Mouse (Mus musculus) liver, embryonic 11.5 days (tissue): ENCODE data around the gene Phldb1. TPM values are rescaled to one million over a fixed set of nuclear protein-coding genes. Genes with fewer than 3 reads are reported as not detected.

Experiments used
- ATAC-seq: fragments of 200-750 bp; cut with Nextera tagmentation; replicated peaks from 2 replicates; pipeline ENCODE4 v1.8.0; 2017; ENCODE audit warnings: moderate number of reproducible peaks, mild to moderate bottlenecking, moderate TSS enrichment, moderate library complexity; ENCODE audit not compliant: low FRiP score
- DNase-seq: peaks from one replicate; pipeline ENCODE4 v3.0.0-alpha.2; 2017; ENCODE audit warnings: low spot score
- H3K27ac ChIP-seq: fragments of 300-500 bp; sonication (generic); 2 replicates; pipeline ENCODE4 v1.5.1; 2014; ENCODE audit warnings: mild to moderate bottlenecking, low read depth, low read length, control low read depth
- H3K27me3 ChIP-seq: fragments of 300-500 bp; sonication (generic); replicated peaks from 2 replicates; pipeline ENCODE4 v1.6.1; 2014; ENCODE audit warnings: low read length, mixed read lengths; ENCODE audit not compliant: control insufficient read depth, insufficient read depth
- H3K36me3 ChIP-seq: fragments of 300-500 bp; sonication (generic); 2 replicates; pipeline ENCODE4 v1.6.1; 2014; ENCODE audit warnings: mild to moderate bottlenecking, low read length, moderate library complexity, mixed read lengths; ENCODE audit not compliant: control insufficient read depth, insufficient read depth
- H3K4me1 ChIP-seq: fragments of 300-500 bp; sonication (generic); replicated peaks from 2 replicates; pipeline ENCODE4 v1.6.1; 2014; ENCODE audit warnings: low read length, mixed read lengths; ENCODE audit not compliant: control insufficient read depth, insufficient read depth
- H3K4me2 ChIP-seq: fragments of 300-500 bp; sonication (generic); 2 replicates; pipeline ENCODE4 v1.6.1; 2014; ENCODE audit warnings: mild to moderate bottlenecking, control low read depth, moderate library complexity
- H3K4me3 ChIP-seq: fragments of 300-500 bp; sonication (generic); 2 replicates; pipeline ENCODE4 v1.5.1; 2014; ENCODE audit warnings: low read depth, low read length, control low read depth
- H3K9ac ChIP-seq: fragments of 300-500 bp; sonication (generic); 2 replicates; pipeline ENCODE4 v1.6.1; 2014; ENCODE audit warnings: low read depth, low read length, control low read depth
- H3K9me3 ChIP-seq: fragments of 300-500 bp; sonication (generic); 2 replicates; pipeline ENCODE4 v1.6.1; 2016; ENCODE audit warnings: low read length, inconsistent platforms, mixed read lengths; ENCODE audit not compliant: control insufficient read depth
- WGBS: fragments of 180-500 bp; shearing (Covaris S2); extraction: QIAGEN DNeasy Blood & Tissue Kit; methylation state at CpG from one replicate; pipeline ENCODE4 v1.1.7; 2014; 5-methylcytosine and 5-hydroxymethylcytosine counted together
- polyA plus RNA-seq: library from polyadenylated mRNA; unstranded; fragments of >200 nt; fragmentation: Nextera tagmentation; extraction: Ambion mirVana; gene quantifications from 2 replicates; pipeline ENCODE4 v1.2.1, GENCODE M21; 2014

Phldb1 gene
- polyA plus RNA-seq, 1 experiment from 2014 or later: 10.9 TPM

- DNase-seq: peak; percentile 64
- H3K27me3 ChIP-seq: peaks cover 13% of the 10 kb centered on the region
- H3K27ac ChIP-seq: no peak overlapping the region
- H3K4me3 ChIP-seq: peak overlapping the region; percentile 66
- H3K36me3 ChIP-seq: no peaks in the 10 kb centered on the region
- WGBS: 1% methylated on average over 79 of the region's 79 CpGs
- peak overlapping the region; percentile 58 for H3K9ac ChIP-seq
- peak overlapping the region; percentile 97 for H3K4me2 ChIP-seq
- ATAC-seq: peak; percentile 21; the same call in 1 of the 2 replicates
- H3K9me3 ChIP-seq: no peaks in the 10 kb centered on the region
- peaks cover 23% of the 10 kb centered on the region for H3K4me1 ChIP-seq
Measured at GRCm38 (mm10) chr9:44733671-44734523, 1.1 kb downstream of the Phldb1 start.

- DNase-seq: no peak
- Histone ChIP-seq H3K4me3 (peak overlapping the region; percentile 66), H3K27ac (no peak overlapping the region), H3K9me3 (no peaks in the 10 kb centered on the region), H3K27me3 (peaks cover 13% of the 10 kb centered on the region), H3K4me1 (peaks cover 23% of the 10 kb centered on the region), H3K4me2 (peak overlapping the region; percentile 97), H3K36me3 (no peaks in the 10 kb centered on the region), H3K9ac (no peak overlapping the region)
- WGBS: 34% methylated on average over 12 of the region's 12 CpGs
- no peak for ATAC-seq
Measured at GRCm38 (mm10) chr9:44732921-44733530, 2.0 kb downstream of the Phldb1 start.

- Histone ChIP-seq H3K4me3 (no peak overlapping the region), H3K9ac (no peak overlapping the region), H3K27ac (no peak overlapping the region), H3K4me1 (peaks cover 23% of the 10 kb centered on the region), H3K36me3 (no peaks in the 10 kb centered on the region), H3K27me3 (peaks cover 13% of the 10 kb centered on the region), H3K9me3 (no peaks in the 10 kb centered on the region), H3K4me2 (peak overlapping the region; percentile 97)
- no peak for DNase-seq
- ATAC-seq: peak; percentile 58; the same call in 1 of the 2 replicates
- 26% methylated on average over 5 of the region's 5 CpGs for WGBS
Measured at GRCm38 (mm10) chr9:44732130-44732549, 2.9 kb downstream of the Phldb1 start.

GRCm38 (mm10) chr9:44727441-44727840, 7.6 kb downstream of the Phldb1 start:
- WGBS: 69% methylated on average over 5 of the region's 5 CpGs
- no peak overlapping the region for H3K27ac ChIP-seq
- H3K4me3 ChIP-seq: no peak overlapping the region
- peaks cover 10% of the 10 kb centered on the region for H3K4me1 ChIP-seq
- DNase-seq (no peak), ATAC-seq (no peak)
- H3K4me2 ChIP-seq: no peak overlapping the region
- H3K9ac ChIP-seq: no peak overlapping the region
- H3K9me3 ChIP-seq: no peaks in the 10 kb centered on the region
- no peaks in the 10 kb centered on the region for H3K36me3 ChIP-seq
- no peaks in the 10 kb centered on the region for H3K27me3 ChIP-seq

GRCm38 (mm10) chr9:44726431-44727146, 8.4 kb downstream of the Phldb1 start:
- Histone ChIP-seq H3K4me1 (peaks cover 6% of the 10 kb centered on the region; the same call in 1 of the 2 replicates), H3K9ac (no peak overlapping the region), H3K4me3 (no peak overlapping the region), H3K27me3 (no peaks in the 10 kb centered on the region), H3K36me3 (no peaks in the 10 kb centered on the region), H3K27ac (no peak overlapping the region), H3K4me2 (no peak overlapping the region), H3K9me3 (no peaks in the 10 kb centered on the region)
- 51% methylated on average over 10 of the region's 10 CpGs for WGBS
- DNase-seq (no peak), ATAC-seq (no peak)

GRCm38 (mm10) chr9:44724665-44725064, 10.3 kb downstream of the Phldb1 start:
- 59% methylated on average over 2 of the region's 2 CpGs for WGBS
- Histone ChIP-seq H3K36me3 (no peaks in the 10 kb centered on the region), H3K9ac (no peak overlapping the region), H3K9me3 (no peaks in the 10 kb centered on the region), H3K4me1 (peaks cover 20% of the 10 kb centered on the region), H3K4me2 (no peak overlapping the region), H3K27me3 (no peaks in the 10 kb centered on the region), H3K4me3 (no peak overlapping the region), H3K27ac (no peak overlapping the region)
- no peak for ATAC-seq
- DNase-seq: no peak

- WGBS: 72% methylated on average over 6 of the region's 6 CpGs
- H3K4me1 ChIP-seq: peaks cover 24% of the 10 kb centered on the region
- ATAC-seq: no peak
- no peak overlapping the region for H3K9ac ChIP-seq
- no peaks in the 10 kb centered on the region for H3K27me3 ChIP-seq
- no peak overlapping the region for H3K27ac ChIP-seq
- H3K36me3 ChIP-seq: no peaks in the 10 kb centered on the region
- H3K4me2 ChIP-seq: no peak overlapping the region
- H3K4me3 ChIP-seq: no peak overlapping the region
- DNase-seq: no peak
- no peaks in the 10 kb centered on the region for H3K9me3 ChIP-seq
Measured at GRCm38 (mm10) chr9:44724223-44724622, 10.8 kb downstream of the Phldb1 start.

- ATAC-seq: no peak
- 66% methylated on average over 11 of the region's 11 CpGs for WGBS
- H3K4me3 ChIP-seq: no peak overlapping the region
- no peaks in the 10 kb centered on the region for H3K9me3 ChIP-seq
- H3K36me3 ChIP-seq: no peaks in the 10 kb centered on the region
- H3K4me1 ChIP-seq: peaks cover 25% of the 10 kb centered on the region
- H3K27me3 ChIP-seq: no peaks in the 10 kb centered on the region
- no peak overlapping the region for H3K4me2 ChIP-seq
- peak overlapping the region; percentile 45; the same call in 1 of the 2 replicates for H3K27ac ChIP-seq
- H3K9ac ChIP-seq: 0 out of 2 replicates have a peak overlapping the region, but pooled peaks have one; percentile 8
- no peak for DNase-seq
Measured at GRCm38 (mm10) chr9:44723521-44724041, 11.4 kb downstream of the Phldb1 start.
